ENCODE assay signal across 30 mouse cellular contexts in the genomic region with DNA sequence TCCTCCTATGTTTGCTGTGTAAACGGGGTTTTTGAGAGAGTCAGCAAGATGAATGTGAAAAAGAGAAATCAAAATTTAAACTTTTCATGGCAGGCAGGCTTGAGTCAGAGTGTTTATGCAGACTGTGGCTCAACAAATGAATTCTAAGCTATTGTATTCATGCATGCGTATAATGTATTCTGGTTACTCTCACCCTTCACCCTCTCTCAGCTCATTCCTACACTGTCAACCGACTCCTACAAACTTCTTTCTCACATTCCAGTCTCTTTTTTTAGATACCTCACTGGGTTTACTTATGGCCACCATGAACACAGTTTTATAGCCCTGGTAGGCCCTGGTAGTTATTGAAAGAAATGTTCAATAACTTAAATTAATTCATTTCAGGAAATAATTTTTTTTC.
"Had no signal": no experiment of that assay in that cellular context is flagged by ENCODE, and none has a peak within 500 bp of the region (broad histone marks: within the 10 kb centered on the region; RNA-seq: fewer than 3 reads in every experiment).

No protein-coding gene starts in this region.

- H3K9ac ChIP-seq: limb, embryonic 12.5 days; limb, embryonic 13.5 days; limb, embryonic 15.5 days; liver, embryonic 12.5 days; liver, embryonic 13.5 days; liver, embryonic 14.5 days; liver, embryonic 15.5 days; liver, postnatal 0 days; lung, embryonic 14.5 days; lung, embryonic 15.5 days; midbrain, embryonic 12.5 days; midbrain, embryonic 13.5 days; midbrain, embryonic 15.5 days had no signal

- H3K4me3 ChIP-seq: left cerebral cortex, adult 2 months; limb, embryonic 10.5 days; limb, embryonic 12.5 days; limb, embryonic 13.5 days; limb, embryonic 15.5 days; liver, embryonic 12.5 days; liver, embryonic 13.5 days; liver, embryonic 15.5 days; lung, embryonic 15.5 days; megakaryocyte, embryonic 14.5 days; midbrain, embryonic 10.5 days; midbrain, embryonic 12.5 days; midbrain, embryonic 13.5 days; midbrain, embryonic 15.5 days; myocyte had no signal

- H3K27ac ChIP-seq: left cerebral cortex, adult 2 months; limb, embryonic 10.5 days; limb, embryonic 12.5 days; limb, embryonic 13.5 days; limb, embryonic 15.5 days; liver, embryonic 12.5 days; liver, embryonic 13.5 days; liver, embryonic 14.5 days; liver, embryonic 15.5 days; lung, embryonic 15.5 days; macrophage; midbrain, embryonic 10.5 days; midbrain, embryonic 12.5 days; midbrain, embryonic 13.5 days; midbrain, embryonic 15.5 days had no signal

- H3K27me3 ChIP-seq: limb, embryonic 12.5 days; limb, embryonic 13.5 days; limb, embryonic 15.5 days; liver, embryonic 12.5 days; liver, embryonic 13.5 days; liver, embryonic 15.5 days; lung, embryonic 15.5 days; megakaryocyte, embryonic 14.5 days; midbrain, embryonic 12.5 days; midbrain, embryonic 13.5 days; midbrain, embryonic 15.5 days had no signal

- H3K4me1 ChIP-seq: limb, embryonic 10.5 days; limb, embryonic 12.5 days; limb, embryonic 13.5 days; limb, embryonic 15.5 days; liver, embryonic 12.5 days; liver, embryonic 13.5 days; liver, embryonic 15.5 days; lung, embryonic 15.5 days; megakaryocyte, embryonic 14.5 days; midbrain, embryonic 12.5 days; midbrain, embryonic 13.5 days; midbrain, embryonic 15.5 days had no signal

- ATAC-seq: liver, embryonic 12.5 days; liver, postnatal 0 days; lung, postnatal 0 days; midbrain, embryonic 13.5 days; midbrain, embryonic 15.5 days; midbrain, embryonic 16.5 days had no signal

- H3K36me3 ChIP-seq: limb, embryonic 10.5 days; limb, embryonic 12.5 days; limb, embryonic 13.5 days; limb, embryonic 15.5 days; liver, embryonic 12.5 days; liver, embryonic 13.5 days; liver, embryonic 15.5 days; lung, embryonic 15.5 days; midbrain, embryonic 10.5 days; midbrain, embryonic 12.5 days; midbrain, embryonic 13.5 days; midbrain, embryonic 15.5 days had no signal

- H3K4me2 ChIP-seq: limb, embryonic 12.5 days; limb, embryonic 13.5 days; limb, embryonic 15.5 days; liver, embryonic 11.5 days; liver, embryonic 12.5 days; liver, embryonic 13.5 days; liver, embryonic 15.5 days; lung, embryonic 14.5 days; lung, embryonic 15.5 days; midbrain, embryonic 12.5 days; midbrain, embryonic 13.5 days; midbrain, embryonic 15.5 days had no signal

- DNase-seq: left cerebral cortex, postnatal 4 days; liver; liver, embryonic 13.5 days; liver, postnatal 0 days; lung, adult 18-20 months; lung, adult 2 months; lung, embryonic 14.5 days; lung, postnatal 10 days; lung, postnatal 14 days; lung, postnatal 36 days; lung, postnatal 4 days had no signal

- H3K9me3 ChIP-seq: limb, embryonic 10.5 days; limb, embryonic 12.5 days; limb, embryonic 13.5 days; limb, embryonic 15.5 days; liver, embryonic 12.5 days; liver, embryonic 13.5 days; liver, embryonic 15.5 days; lung, embryonic 15.5 days; midbrain, embryonic 10.5 days; midbrain, embryonic 12.5 days; midbrain, embryonic 13.5 days; midbrain, embryonic 15.5 days had no signal
